Mouse (Mus musculus) kidney, adult 8-10 months (tissue): ENCODE measurements around the gene Acacb.

Experiments used
- DNase-seq, 2 experiments: peaks; one replicate each; pipeline ENCODE4 v3.0.0; 2022

Acacb gene

GRCm38 (mm10) chr5:114269984-114270383, 123.6 kb downstream of the Acacb start:
- no peak for DNase-seq

GRCm38 (mm10) chr5:114273693-114274402, 127.5 kb downstream of the Acacb start, which contains the start of gene Foxn4:
TSS of gene Foxn4 (minus strand) at chr5:114273807.
- no peak for DNase-seq

GRCm38 (mm10) chr5:114275339-114275738, 129.0 kb downstream of the Acacb start:
- DNase-seq = no peak

- DNase-seq = no peak
These were observed 129.7 kb downstream of the Acacb start for GRCm38 (mm10) chr5:114275991-114276390.

GRCm38 (mm10) chr5:114279382-114280143, 133.2 kb downstream of the Acacb start:
- no peak for DNase-seq

DNA sequence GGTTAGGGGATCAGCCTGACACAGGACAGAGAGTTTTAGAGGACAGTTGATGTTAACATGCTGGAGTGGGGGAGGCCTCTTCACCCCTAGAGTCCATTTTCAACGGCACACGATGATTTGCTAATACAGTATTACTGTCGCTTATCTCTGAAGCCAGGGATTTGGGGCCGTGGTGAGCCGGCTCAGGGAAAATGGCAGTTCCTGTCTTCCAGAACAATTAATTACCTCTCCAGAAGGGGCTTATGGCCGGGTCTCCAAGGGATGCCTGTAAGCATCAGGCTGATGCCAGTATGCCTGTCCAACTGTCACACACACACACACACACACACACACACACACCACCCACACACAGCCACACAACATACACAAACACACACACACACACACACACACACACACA, 136.0 kb downstream of the Acacb start:
- no peak for DNase-seq

DNA sequence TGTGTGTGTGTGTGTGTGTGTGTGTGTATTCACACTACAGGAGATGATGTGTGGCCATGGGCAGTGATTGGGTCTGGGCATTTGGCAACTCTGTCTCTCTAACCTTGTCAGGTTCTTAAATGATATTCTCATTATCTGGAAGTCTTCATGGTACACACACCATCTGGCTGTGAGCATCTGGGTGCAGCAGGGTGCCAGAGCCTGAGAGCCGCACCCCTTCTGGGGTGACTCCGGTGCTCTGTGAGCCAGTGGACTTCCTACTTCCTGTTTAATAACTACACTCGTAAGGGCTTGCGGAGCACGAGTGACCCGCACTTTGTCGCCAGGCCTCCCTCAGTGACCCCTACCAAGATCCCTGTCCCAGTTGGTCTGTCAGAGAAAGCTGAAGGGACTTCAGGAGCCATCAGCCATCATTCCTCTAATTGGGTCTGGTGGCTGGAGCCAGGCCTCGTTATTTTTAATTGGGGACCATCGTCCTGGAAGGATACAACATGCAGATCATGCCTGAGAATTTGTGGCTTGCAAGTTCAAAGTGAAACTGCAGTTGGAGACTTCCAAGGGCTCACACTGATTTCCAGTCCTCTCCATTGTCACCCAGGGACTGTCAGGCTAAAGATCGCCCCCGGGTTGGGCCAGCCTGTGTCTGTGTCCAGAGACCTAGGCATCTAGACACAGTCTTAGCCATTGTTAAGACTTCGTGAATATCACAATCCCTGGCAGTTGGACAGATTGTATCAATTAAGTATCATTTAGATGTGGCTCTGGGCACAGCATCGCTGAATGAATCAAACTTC, 138.5 kb downstream of the Acacb start:
- no peak for DNase-seq

- DNase-seq = no peak
These were observed 139.0 kb downstream of the Acacb start for GRCm38 (mm10) chr5:114285398-114285700.

- DNase-seq = no peak
These were observed 139.8 kb downstream of the Acacb start for GRCm38 (mm10) chr5:114286102-114286501.

- DNase-seq = no peak
These were observed 140.7 kb downstream of the Acacb start for GRCm38 (mm10) chr5:114286872-114287571.

DNA sequence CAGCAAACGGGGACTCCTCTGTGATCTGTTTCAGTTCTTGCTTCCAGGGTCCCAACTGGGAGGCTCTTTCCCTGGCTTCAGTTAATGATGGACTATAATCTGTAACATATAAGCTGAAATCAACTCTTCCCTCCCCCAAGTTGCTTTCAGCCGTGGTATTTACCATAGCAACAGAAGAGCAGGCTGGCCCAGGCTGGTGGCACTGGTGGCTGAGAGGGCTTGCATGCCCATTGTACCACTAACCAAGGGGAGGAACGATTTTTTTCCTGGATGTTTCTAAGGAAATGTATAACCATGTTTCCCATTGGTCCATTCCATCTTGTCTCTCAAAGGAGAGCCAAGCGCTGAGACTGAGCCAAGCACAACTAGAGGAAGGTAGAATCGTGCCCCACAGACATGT, 142.1 kb downstream of the Acacb start:
- DNase-seq = no peak

- no peak for DNase-seq
These were observed 142.5 kb downstream of the Acacb start, which contains the start of gene Myo1h for GRCm38 (mm10) chr5:114288874-114289273. TSS of gene Myo1h (plus strand) at chr5:114289166.

GRCm38 (mm10) chr5:114290004-114290403, 143.7 kb downstream of the Acacb start:
- no peak for DNase-seq

DNA sequence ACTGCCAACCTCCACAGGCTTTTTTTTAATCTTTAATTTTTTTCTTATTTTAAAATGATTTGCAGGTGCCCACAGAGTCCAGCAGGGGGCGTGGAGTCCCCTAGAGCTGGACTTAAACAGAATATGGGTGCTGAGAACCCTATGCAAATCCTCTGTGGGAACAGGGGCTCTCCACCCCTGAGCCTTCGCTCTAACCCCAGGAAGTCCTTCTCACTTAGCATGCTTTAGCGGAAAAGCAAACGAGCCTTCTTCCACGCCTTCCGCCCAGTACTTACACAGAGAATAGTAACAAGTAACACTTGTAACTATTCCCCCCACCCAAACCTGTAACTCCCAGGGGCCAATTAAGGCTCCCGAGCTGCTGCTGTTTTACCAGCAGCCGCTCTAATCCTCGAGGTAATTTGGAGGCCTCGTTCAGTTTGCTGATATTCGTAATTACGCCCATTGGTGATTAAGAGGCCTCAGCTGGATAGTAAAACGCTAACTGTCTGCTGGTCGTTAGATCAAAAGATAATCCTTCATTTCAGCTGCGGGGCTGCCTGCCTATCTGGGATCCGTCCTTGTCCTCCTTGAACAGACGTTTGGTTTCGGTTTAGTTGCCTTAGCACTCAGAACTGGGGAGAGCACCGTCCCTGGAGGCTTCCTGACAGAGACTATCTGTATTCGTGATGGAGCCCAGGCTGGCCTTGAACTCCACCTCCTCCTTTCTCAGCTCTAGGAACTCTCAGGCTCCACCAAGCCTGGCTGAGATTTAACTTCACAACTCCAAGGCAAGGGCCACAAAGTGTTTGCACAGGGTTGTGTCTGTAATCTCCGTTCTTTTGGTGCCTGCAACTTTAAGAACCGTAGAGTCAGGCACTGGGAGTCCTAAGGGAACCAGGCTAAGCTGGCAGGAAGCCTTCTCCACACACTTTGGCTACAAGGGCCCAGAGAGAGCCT, 150.6 kb downstream of the Acacb start:
- DNase-seq = no peak

GRCm38 (mm10) chr5:114298212-114298894, 152.0 kb downstream of the Acacb start:
- DNase-seq = no peak

DNA sequence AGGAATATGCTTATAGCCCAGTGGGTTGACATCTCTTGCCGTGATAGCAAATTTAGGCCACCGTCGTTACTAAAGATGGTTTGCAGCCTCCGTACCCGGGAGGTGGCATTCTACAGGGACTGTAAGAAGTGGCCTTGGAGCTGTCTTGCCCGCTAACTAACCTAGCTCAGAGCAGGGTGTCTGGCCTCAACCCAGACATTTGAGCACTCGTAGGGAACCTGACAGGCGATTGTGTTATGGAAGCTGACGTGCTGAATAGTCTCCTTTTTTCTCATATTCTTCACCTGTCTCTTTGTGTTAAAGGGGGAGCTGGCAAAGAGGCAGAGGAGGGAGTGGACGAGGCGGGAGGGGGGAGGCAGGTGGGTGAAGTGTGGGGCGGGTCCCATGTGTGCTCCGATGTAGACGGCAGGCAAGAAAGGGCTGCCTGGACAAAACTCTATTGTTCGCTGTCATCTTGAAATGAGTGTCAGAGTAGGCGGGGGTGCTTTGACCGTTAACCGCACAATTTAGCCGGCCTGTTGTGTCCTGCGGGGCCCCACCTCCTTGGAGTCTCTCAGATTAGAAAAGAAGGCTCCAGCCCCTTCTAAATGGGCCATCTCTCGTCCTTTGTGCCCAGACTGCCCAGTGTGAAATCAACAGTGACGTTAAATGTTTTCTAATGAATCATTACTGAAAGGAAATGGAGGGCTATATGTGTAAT, 153.0 kb downstream of the Acacb start:
- no peak for DNase-seq

DNA sequence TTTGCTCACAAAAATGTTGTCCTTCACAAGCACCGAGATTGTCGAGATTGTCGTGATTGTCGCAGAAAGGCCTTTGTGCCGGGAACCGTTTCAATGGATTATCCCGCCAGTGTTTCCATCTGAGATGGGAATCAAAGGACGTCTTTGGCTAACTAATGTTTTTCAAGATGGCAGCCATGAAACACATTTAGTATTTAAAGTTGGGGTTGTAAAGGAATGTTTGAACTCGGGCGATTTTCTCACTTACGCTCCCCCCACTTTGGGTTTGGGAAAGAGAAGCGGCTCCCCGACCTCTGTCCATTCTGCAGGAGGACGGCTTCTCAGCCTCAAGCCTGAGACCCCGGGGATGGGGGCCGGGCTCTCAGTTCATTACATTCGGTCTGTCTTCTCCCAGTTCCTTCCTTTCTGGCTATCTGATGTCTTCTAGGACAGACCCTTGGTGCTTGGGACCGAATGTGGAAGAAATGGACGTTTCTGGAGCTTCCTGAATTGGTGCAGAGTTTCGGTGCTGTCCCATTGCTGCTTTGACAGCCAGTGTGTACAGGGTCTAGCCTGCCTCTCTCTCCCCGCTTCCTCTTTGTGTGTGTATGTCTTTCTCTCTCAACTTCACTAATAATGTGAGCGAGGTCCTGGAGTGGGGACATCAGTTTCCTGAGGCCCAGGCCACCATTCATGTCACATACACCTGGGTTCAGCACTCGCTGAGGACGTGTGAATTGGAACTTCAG, 153.7 kb downstream of the Acacb start:
- DNase-seq = no peak
